Mouse (Mus musculus) liver, adult 2 months (tissue): ENCODE measurements around the gene Tgm2.

Source experiments
- CTCF ChIP-seq: fragments of 200-500 bp; IDR thresholded peaks from 2 replicates; pipeline ENCODE4 v1.5.1; 2011; ENCODE audit warnings: low read depth, low read length, control low read depth
- POLR2A ChIP-seq: fragments of 200-500 bp; IDR thresholded peaks from 2 replicates; pipeline ENCODE4 v1.6.1; 2011; ENCODE audit warnings: low read length, control low read depth; ENCODE audit not compliant: insufficient read depth; ENCODE audit errors: extremely low read depth

- TF ChIP-seq CTCF (no peak), POLR2A (no peak)
Observed at GRCm38 (mm10) chr2:158169771-158170170, 23.5 kb upstream of the Tgm2 start.
